Mouse (Mus musculus) kidney, adult 11 months (tissue): ENCODE measurements around the gene Psenen.

Source experiments
- DNase-seq: peaks from one replicate; pipeline ENCODE4 v3.0.0; 2022

Psenen gene

DNA sequence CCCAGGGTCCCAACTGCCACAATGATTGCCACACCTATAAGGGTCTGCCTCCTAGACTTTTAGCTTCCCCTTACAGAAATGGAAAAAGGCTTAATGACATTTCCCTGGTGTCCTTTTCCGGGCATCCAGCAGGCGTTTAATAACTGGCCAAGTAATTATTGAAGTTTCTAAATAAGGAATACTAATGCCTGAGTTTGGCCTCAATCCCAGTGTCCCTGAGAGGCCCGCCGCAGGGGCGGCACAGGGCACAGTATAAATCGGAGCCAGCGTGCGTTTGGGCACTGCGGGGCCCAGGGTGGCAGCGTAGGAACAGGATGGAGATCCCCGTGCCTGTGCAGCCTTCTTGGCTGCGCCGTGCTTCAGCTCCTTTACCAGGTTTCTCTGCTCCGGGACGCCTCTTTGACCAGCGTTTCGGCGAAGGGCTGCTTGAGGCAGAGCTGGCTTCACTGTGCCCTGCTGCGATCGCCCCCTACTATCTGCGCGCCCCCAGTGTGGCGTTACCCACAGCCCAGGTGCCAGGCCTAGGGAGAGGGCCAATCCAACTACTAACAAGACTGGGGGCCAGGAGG, 10.3 kb downstream of the Psenen start:
- DNase-seq, result peak; percentile 54

DNA sequence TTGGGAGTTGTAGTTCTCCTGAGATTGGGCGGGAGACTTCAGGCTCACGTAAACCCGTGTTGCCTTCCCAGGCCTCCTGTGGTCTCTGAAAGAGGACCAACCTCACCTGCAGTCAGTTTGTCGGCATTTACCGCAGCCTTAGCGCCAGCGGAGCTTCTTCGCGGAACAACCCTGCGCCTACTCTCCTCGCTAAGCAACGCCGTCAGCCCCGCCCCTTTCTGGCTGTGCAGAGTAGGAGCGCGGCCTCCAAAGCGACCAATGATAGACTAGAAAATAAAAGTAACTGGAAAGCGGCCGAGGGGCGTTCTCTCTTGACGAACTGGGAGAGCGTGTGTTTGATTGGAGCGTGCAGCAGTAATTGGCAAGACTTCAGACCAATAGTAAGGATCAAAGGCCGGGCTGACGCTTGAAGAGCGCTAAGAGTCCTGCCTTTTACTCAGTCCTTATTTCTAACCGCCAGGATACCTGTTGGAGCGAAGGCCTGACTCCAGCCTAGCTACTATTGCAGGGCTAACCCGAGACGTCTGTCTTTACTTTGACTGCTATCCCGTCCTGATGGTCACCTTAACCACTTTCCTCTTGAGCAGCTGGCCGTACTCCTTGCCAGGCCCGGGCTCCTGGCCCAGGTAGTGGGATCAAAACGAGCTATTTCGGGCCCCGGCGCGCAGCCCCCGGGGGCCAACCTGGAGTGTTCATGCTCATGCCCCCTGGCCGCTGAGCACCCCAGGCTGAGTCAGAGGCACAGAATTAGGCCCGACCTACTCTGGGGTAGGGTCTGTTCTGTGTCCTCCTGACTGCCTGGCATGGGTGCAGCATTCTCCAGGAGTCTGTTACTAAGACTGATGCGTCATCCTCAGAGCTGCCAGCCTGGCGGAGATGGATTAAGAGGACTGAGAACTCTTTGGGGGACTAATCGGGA, 11.1 kb downstream of the Psenen start, which contains the start of the genes Hspb6 and Proser3:
Gene Hspb6, plus strand, starts transcription at position 77 of the 919 bp plus-strand sequence.
Gene Proser3, minus strand, starts transcription at position 198 of the 919 bp plus-strand sequence.
- DNase-seq, result peak; percentile 98

DNA sequence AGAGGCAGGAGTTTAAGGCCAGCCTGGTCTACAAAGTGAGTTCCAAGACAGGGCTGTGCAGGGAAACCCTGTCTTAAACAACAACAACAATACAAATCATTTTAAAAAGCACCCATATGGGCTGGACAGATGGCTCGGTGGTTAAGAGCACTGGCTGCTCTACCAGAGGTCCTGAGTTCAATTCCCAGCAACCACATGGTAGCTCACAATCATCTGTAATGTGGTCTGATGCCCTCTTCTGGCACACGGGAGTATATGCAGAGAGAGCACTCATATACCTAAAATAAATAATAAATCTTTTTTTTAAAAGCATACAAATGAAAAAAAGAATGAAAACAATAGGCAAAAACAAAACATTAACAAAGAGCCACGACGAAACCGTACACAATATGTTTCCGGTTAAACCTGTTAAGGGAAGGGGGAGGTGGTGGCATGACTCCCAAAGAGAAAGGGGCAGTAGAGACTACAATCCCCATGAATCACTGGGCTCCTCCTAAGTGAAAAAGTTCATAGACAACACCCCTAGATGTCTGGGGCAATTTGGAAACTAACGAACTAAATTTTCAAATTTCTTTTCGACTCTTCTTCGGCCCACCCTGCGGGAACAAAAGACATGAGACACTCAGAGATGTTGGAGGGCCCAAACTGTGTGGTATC, 11.9 kb downstream of the Psenen start:
- no peak for DNase-seq

DNA sequence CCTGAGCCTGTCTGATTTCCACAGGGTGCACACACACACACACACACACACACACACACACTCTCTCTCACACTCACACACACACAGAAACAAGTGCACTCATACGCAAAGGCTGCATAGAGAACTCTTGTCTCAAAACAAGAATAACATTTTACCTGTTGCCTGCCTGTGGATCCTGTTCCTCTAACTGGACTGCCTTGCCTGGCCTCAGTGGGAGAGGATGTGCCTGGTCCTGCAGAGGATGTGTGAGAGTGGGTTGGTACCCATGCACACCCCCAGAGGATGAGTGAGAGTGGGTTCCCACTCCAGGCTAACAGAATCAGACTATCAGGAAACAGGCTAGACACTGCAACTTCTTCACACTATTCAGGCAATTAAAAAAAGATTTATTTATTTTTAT, 12.8 kb downstream of the Psenen start:
- DNase-seq, result no peak

DNA sequence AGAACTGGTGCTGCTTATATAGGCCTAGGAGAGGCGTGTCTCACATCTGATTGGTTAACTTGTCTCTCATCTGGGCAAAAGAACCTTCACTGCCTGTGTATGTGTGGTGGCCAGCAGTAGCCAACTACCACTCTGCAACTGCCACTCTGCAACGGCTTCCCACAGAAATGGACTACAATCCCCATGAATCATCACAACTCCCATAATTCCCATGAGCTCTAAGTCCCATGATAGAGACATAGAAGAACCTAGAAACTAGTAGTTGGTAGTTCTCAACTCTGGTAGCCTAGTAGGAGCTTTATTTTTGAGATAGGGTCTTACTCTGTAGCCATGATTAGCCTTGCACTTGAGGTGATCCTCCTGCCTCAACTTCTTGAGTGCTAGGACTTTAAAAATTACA, 13.5 kb downstream of the Psenen start:
- no peak for DNase-seq

DNA sequence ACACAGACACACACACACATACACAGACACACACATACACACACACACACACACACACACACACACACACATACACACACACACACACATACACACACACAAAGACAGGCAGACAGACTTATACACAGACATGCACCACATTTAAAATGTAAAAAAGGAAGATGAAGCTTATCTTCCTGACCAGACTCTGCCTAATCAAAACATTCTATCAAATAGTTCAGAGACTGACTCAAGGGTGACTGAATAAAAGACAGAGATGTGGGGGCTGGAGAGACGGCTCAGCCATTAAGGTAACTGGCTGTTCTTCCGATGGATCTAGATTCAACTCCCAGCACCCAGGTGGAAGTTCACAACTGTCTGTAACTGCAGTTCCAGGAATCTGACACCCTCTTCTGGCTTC, 19.1 kb downstream of the Psenen start:
- no peak for DNase-seq

DNA sequence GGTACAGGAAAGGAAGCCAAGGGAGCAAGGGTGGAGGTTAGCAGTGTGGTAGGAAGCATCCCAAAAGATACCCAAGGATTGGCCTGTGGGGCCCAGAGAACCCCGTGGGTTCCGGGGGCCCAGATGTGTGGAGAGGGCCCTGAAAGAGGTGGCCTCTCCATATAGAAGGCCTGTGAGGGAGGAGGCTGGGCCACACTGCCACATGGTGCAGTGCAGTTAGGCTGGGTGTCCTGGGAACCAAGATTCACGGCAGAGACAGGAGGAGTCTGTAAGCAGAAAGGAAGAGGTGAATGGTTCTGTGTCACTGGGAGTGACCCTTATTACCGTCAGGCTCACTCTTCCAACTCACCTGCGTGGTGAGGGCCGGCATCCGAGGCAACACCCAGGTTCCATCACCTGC, 22.9 kb downstream of the Psenen start:
- DNase-seq, result no peak

DNA sequence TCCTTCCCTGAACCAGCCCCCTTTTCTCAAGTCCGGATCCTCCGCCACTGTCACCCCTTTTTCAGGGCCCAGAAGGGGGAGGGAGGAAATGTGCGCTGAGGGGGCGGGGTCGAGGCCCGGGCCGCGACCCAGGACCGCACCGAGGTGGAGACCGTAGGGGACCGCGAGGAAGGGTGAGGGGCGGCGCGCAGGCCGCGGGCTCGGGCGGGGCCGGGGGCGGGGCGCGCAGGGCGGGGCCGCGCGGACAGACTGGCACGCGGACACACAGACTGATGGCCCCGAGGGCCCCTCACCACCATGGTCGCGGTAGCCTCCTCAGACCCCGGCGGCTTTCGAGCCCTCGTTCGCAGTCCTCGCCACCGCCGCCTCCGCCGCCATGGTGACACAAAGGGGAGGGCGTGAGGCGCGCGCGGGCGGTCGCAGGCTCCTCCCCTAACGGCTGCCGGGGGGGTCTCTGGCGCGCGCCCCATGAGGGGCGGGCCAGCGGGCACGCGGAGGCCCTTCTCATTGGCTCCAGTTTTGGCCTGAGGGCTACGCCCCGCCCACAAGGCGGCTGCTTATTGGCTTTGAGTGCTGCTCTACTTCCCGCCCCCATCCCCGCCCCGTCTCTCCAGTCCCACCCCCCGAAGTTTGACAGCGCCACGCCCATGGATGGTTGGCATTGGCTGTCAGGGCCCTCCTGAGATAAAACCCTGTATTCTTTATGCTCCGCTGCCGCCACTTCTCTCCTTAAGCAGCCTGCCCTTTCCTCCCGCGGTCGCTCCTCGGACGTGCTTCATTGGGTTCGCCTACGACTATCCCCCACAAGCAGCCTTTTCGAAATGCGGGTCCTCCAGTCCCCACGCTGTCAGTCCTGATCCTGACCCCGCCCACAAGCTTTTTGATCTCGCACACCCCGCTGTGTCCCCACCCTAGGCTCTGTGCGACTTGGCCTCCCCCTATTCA, 28.5 kb downstream of the Psenen start, which contains the start of gene Arhgap33:
Gene Arhgap33, minus strand, starts transcription at position 428 of the 945 bp plus-strand sequence.
- peak; percentile 95 for DNase-seq

DNA sequence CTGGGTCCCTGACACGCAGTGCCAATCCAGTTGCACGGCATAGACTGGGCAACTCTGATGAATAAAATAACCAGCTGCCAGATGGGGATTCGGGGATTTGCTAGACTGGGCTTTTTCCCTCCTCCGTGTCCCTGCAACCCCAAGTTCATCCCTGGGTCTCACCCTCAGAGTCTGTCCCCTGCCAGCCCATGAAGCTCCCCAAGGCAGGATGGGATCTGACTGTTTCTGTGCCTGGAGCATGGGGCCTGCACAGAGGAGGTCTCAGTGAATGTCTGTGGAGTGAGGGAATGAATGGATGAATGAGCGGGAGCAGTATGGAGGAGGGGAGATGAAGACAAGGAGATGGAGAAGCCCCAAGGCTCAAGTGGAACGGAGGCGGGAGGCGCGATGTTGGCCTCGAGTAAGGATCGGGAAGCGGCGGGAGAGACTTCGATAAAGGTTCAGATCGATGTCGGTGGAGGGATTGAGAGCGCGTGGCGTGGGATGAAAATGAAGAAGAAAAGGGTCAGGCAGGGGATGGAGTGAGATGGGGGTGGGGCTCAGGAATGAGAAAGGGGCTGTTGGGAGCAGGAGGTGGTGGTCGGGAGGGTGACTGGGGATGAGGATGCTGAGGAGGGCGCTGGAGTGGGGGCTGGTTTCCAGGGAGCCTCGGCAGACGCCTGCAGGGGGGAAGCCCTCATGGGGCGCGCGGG, 29.3 kb downstream of the Psenen start:
- DNase-seq, result no peak

DNA sequence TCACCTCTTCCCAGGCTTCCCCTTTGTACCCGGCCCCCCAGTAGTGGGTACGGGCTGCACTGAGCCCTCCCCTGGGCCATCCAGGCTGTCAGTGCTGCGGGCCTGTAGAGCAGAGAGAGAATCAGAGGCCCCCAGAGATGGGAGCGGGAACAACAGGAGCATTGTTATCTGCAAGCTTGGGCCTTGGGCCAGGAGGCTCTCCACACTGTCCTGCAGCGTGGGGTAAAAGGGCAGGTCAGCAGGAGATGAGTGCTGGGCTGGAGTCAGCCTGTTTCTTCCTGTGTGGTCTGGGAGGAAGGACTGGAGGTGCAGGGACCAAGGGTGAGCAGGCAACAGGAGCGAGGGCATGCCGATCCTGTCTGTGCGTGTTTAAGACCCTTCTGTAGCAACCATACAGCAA, 30.5 kb downstream of the Psenen start:
- DNase-seq, result peak; percentile 74

DNA sequence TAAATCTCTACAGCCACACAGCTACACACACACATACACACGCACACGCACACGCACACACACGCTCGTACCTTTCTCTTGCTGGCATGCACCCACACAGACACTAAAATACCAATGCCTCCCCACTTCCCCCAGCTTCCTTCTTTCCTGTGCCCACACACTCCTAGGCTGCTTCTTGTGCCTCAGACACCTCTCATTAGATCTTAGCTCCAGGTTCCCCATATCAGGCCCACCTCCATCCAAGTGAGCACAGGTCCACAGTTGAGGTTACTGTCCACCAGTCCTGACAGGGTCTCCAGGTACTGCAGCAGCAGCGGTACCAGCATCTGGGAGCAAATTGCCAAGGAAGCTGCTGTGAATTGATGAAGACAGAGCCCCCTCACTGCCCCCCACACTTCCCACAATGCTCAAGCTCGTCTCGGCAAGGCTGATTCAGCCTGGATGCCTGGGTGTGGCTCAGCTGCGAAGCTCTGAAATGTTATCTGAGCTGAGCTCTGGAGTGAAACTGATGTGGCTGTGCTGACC, 32.1 kb downstream of the Psenen start:
- DNase-seq, result no peak

DNA sequence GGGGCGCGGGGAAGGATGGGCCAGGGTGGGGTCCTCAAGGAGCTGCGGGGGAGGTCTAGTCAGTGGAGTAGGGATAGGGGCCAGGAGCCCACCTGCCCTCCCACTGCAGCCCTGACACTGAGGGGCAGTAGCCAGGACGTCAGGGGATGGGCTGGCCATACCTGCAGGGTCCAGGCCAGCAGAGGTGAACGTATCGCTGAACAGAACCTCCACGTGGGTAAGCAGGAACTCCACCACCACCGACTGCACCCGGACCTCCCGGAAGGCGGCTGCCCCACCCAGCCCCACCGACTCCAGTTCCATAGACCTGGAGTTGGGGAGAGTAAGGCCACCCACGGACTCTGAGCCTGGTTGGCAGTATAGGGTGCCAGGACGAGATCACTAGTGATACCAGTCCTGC, 36.4 kb downstream of the Psenen start:
- DNase-seq, result no peak

DNA sequence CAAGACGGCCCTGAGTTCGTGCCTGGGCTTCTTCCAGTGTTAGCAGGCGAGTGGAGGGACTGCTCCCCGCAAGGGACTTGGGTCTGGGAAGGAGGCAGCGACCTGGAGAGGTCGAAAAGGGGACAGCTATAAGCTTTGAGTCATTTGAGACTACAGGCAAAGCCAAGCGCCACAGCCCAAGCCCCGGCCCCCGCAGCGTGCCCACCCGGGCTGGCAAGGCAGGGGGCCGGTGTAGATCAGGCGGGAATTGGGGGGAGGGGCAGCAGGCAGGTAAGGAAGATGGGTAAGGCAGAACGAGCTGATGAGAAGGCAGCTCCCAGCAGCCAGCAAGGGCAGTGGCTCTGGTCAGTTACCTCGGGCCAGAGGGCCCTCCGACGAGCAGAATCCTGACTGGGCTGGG, 37.0 kb downstream of the Psenen start:
- DNase-seq, result no peak

DNA sequence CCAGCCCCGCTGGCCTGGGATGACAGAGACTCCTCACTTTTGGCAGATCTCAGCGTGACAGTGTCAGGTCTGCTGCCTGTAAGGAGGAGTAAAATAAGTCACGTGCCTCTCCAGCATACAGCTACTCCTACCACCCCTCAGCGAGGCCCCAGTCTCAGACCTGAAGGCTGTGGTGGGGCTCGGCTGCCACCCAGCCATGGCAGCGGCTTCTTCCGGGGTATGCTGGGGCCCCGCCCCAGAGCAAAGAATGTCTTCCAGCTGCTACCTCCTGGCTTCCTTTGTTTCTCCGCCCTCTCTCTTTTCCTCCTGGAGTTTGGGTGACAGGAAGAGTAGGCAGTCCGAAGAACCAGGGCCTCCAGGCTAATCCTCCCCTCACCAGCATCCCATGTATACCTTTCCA, 37.5 kb downstream of the Psenen start:
- no peak for DNase-seq

DNA sequence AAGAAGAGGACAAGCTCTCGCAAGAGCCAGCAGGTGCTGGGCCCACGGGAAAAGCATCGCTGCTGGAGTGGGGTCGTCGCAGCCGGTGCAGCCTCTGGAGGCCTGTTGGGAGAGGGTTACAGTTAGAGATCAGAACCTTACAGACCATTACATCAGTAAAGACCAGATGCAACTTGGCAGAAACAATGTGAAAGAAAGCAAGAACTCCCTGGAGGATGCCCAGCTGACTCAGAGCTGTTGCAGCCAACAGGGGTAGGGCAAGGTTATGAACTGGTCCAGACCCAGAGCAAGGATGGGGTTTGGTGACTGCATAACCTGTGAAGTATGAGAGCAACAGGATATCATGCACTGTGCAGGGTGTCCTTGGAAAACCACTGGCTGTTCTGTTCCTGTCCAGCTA, 38.9 kb downstream of the Psenen start:
- DNase-seq, result no peak

DNA sequence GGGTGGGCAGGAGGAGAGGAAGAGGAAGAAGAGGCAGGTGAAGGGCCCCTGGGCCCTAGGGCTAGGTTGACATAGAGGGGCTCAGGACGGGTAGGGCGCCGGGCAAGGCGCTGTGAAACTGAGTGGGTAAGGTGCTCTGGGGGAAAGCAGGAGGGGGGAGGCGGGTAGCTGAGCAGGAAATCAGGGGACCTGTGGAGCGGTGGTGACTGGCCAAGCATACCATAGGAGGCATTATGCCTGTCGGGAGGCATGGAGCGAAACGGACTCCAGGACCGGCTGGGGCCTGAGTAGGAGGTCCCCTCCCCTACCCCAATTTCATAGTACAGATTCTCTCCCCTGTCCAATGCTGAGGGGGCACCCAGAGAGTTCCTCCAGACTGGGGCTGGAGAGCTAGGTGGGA, 40.6 kb downstream of the Psenen start:
- DNase-seq, result no peak

DNA sequence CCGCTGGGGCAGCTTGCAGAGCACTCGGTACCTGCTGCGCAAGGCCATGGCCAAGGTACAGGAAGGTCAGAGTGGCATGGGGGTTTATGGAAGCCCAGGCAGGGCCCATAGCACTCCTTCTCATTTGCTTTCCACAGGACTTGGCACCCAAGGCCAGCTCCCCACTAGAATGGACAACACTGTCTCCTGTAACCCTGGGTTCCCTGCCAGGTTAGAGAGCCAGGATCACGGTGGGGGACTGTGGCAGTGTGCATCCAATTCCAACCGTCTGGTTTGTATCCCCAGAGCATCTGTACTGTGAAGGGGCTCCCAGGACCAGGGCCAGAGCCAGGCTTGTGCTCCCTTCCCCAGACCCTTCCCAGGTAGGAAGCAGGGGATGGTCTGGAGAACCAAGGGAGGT, 42.6 kb downstream of the Psenen start:
- no peak for DNase-seq

DNA sequence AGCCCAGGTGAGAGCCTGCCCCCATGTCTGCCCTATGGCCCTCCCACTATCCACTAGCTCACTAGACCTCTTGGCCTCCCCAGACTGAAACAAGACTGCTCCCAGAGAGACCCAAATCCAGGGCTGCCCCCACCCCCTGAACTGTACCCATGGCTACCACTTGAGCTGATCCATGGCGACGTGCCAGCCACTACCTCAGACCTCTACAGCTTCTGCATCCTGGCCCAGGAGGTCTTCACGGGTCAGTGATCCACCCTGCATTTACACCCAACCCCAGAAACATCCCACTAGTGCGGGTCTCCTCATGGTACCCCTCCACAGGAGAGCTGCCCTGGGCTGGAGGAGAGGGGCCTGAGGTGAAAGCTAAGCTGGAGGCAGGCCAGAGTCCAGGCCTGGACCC, 43.0 kb downstream of the Psenen start:
- DNase-seq, result peak; percentile 36

DNA sequence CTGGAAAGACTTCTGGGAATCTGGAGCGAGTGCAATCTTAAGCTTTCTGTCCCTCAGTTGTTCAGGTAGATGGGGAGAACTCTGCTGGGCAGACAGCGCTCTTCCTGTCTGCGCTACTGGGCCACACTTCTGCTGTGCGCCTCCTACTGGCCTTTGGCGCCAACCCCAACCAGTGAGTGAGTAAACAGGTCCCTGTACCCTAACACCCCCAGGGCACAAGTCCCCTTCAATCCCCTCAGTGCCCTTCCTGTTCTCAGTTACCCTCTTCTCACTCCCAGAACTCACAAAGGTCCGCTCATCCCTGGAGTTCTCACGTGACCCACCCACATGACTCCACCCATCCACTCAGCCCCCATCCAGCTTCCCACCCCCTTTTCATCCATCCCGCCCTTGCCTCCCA, 45.1 kb downstream of the Psenen start:
- DNase-seq, result no peak

DNA sequence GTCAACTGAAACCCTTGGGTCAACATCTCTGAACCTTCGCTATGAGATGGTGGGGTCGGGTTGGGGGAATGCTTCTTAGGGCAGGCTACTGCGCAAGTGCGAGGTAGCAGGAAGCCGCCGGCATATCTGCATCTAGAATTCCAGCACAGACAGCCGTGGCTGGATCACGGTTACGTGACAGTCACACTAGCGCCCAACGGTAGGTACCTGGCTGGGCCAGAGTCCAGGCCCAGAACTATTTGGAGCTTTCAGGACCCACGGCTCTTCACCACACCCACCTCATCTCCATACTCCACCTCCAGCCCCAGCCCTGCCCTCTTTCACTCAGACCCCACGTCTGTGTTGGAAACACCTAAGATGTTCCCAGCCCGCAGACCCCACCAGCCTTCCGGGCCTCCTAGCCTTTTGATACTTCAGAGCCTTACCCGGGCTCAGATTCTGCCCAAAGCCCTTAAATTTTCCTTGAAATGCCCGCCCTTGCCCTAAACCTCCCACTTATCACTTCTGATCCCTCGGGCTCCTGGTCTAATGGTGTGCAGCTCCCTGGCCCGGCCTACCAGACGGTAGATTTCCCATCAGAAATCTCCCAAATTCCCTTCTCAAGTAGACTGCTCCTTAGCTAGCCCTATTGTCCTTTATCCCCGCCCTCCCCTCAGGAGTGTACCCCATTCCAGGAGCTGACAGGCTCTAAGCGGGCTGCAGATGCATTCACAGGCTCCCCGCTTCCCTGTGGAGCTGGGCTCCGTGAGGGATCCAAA, 48.2 kb downstream of the Psenen start:
- no peak for DNase-seq
